Mouse (Mus musculus): Measurements from ENCODE around the gene Mocs3. TPM values are rescaled to one million over a fixed set of nuclear protein-coding genes. Genes with fewer than 3 reads are reported as not detected.

Gene Mocs3
- total RNA-seq, 2 experiments from 2014 or later = 1.9 to 4.2 TPM

GRCm38 (mm10) chr2:168281582-168281981, 51.2 kb downstream of the Mocs3 start, which contains the start of gene Kcng1:
TSS of gene Kcng1 (minus strand) at chr2:168281736.
- ATAC-seq (replicated peaks; ENCODE audit: low FRiP score, low TSS enrichment, poor library complexity, severe bottlenecking) = no peak

Other genes with a start within 250 kb of the Mocs3 start
- not detected in 2 replicates for gene Ripor3, start 220.0 kb upstream of the Mocs3 start, total RNA-seq (2014; fragmentation: Nextera tagmentation)
- 0.42 TPM in 1 of 2 replicates, not detected in the other for gene Ripor3, start 220.0 kb upstream of the Mocs3 start, total RNA-seq (2017)
- gene Pard6b, start 149.6 kb upstream of the Mocs3 start, total RNA-seq (2014; fragmentation: Nextera tagmentation) = 0.48 and 1.1 TPM in 2 replicates
- 1.6 and 3.8 TPM in 2 replicates for gene Pard6b, start 149.6 kb upstream of the Mocs3 start, total RNA-seq (2017)
- 48.1 and 55.1 TPM in 2 replicates for gene Adnp, start 23.5 kb upstream of the Mocs3 start, total RNA-seq (2014; fragmentation: Nextera tagmentation)
- gene Adnp, start 23.5 kb upstream of the Mocs3 start, total RNA-seq (2017) = 1.1 TPM in 1 of 2 replicates, not detected in the other
- 38.5 and 43.2 TPM in 2 replicates for gene Gm20716, start 258 bp upstream of the Mocs3 start, total RNA-seq (2014; fragmentation: Nextera tagmentation)
- 35.4 and 55.3 TPM in 2 replicates for gene Gm20716, start 258 bp upstream of the Mocs3 start, total RNA-seq (2017)
- gene Dpm1, start within 50 bp of the Mocs3 start, total RNA-seq (2014; fragmentation: Nextera tagmentation) = 69.5 and 95.9 TPM in 2 replicates
- 30.5 and 40.1 TPM in 2 replicates for gene Dpm1, start within 50 bp of the Mocs3 start, total RNA-seq (2017)
- gene Kcng1, start 51.1 kb downstream of the Mocs3 start, total RNA-seq (2014; fragmentation: Nextera tagmentation) = not detected in 2 replicates
- gene Kcng1, start 51.1 kb downstream of the Mocs3 start, total RNA-seq (2017) = 0.05 TPM in 1 of 2 replicates, not detected in the other

Measured in megakaryocyte-erythroid progenitor cell, adult 5-6 weeks (primary cell).